Mouse (Mus musculus): ENCODE data around the gene Rbbp5. TPM values are rescaled to one million over a fixed set of nuclear protein-coding genes. Genes with fewer than 3 reads are reported as not detected.

Gene Rbbp5
- polyA plus RNA-seq, 1 experiment from 2014 or later, result 55.6 TPM

DNA sequence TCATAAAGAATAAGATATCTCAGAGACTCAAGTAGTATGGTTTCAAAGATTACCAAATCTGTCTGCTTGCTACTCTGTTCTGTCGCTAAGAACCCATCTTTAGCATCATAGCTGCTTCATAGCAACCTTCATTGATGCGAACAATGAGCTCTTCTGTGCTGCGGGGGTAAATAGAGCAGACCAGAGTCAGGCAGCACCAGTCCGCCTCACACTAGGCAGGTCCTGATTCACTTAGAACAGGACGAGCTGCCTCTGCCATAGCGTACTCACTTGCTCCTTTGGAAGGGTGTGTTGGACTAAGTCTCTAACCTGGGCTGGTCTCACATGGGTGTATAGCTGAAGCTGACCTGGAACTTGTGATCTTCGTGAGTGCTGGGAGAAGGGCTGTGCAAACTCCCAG is 28.9 kb downstream of the Rbbp5 start, which contains the start of gene Tmem81:
Gene Tmem81, plus strand, starts transcription at position 173 of the 400 bp plus-strand sequence.
- H3K36me3 ChIP-seq (ENCODE audit: poor library complexity, severe bottlenecking), result peaks cover 64% of the 10 kb centered on the region
- no peak within 1 kb of the TSS for H3K27ac ChIP-seq
- ATAC-seq, result no peak
- H3K9me3 ChIP-seq (replicated peaks), result no peaks in the 10 kb centered on the region
- H3K27me3 ChIP-seq, result no peaks in the 10 kb centered on the region
- H3K4me2 ChIP-seq, result no peak within 1 kb of the TSS
- 87% methylated on average over 7 of the region's 7 CpGs for WGBS
- no peaks in the 10 kb centered on the region for H3K4me1 ChIP-seq
- no peak within 1 kb of the TSS for H3K9ac ChIP-seq
- no peak within 1 kb of the TSS for H3K4me3 ChIP-seq

DNA sequence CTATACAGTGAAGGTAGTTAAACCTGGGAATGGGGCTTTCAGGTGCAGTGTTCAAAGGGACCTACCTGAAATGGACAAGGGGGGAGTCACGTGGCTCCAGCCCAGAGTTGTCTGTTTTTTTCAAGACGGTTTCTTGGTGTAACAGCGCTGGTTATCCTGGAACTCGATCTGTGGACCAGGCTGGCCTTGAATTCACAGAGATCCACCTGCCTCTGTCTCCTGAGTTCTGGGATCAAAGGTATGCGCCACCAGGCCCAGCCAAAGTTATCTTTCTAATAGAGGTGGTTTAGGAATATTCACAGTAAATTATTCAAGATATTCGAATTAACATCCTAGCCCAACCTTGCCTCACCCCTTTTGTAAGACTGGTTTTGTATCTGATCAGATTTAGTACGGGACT is 29.5 kb downstream of the Rbbp5 start:
- ATAC-seq, result no peak
- Histone ChIP-seq H3K27me3 (no peaks in the 10 kb centered on the region), H3K9me3 (replicated peaks) (no peaks in the 10 kb centered on the region), H3K4me2 (no peak overlapping the region), H3K4me1 (no peaks in the 10 kb centered on the region), H3K9ac (no peak overlapping the region), H3K36me3 (ENCODE audit: poor library complexity, severe bottlenecking) (peaks cover 58% of the 10 kb centered on the region), H3K4me3 (no peak overlapping the region), H3K27ac (no peak overlapping the region)
- 94% methylated on average over 7 of the region's 7 CpGs for WGBS

DNA sequence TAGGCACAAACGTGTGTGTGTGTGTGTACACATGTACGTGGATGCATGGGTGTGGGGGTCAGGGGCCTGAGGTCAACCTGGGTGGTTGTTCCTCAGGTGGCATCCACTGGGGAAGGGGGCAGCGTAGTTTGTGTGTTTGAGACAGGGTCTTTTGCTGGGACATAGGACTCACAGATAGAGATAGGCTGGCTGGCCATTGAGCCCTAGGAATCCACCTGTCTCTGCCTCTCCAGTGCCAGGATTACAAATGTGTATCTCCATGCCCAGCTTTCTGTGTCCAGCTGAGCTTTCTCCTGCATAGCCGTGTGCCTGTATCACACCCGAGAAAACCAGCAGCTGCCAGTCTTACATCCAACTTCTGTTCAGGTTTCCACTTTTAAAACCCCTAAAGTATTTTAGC is 32.6 kb downstream of the Rbbp5 start:
- no peaks in the 10 kb centered on the region for H3K27me3 ChIP-seq
- no peaks in the 10 kb centered on the region for H3K4me1 ChIP-seq
- H3K4me3 ChIP-seq, result no peak overlapping the region
- peaks cover 42% of the 10 kb centered on the region for H3K36me3 ChIP-seq (ENCODE audit: poor library complexity, severe bottlenecking)
- H3K4me2 ChIP-seq, result no peak overlapping the region
- ATAC-seq, result no peak
- no peak overlapping the region for H3K27ac ChIP-seq
- H3K9ac ChIP-seq, result no peak overlapping the region
- 92% methylated on average over 5 of the region's 5 CpGs for WGBS
- no peaks in the 10 kb centered on the region for H3K9me3 ChIP-seq (replicated peaks)

DNA sequence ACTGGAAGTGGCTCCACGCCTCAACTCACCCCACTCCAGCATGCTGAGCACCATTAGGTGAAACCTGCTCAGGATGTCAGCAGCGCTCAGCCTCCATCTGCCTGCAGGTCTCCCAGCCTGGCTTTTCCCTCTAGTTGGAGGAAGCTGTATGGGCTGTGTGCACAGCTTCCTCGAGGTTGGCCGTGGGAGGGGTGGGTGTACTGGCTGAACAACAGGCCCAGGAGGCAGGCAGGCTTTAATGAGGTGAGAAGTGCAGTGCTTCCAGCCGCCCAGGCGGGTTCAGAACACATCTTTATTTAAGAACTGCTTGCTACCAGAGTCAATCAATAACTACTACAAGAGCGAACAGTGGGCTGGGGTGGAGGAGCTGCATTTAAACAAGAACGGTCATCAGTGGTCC is 34.4 kb downstream of the Rbbp5 start:
- ATAC-seq, result peak; percentile 11; the same call in 1 of the 2 replicates
- Histone ChIP-seq H3K9ac (no peak overlapping the region), H3K9me3 (replicated peaks) (no peaks in the 10 kb centered on the region), H3K4me2 (no peak overlapping the region), H3K27me3 (no peaks in the 10 kb centered on the region), H3K36me3 (ENCODE audit: poor library complexity, severe bottlenecking) (peaks cover 43% of the 10 kb centered on the region), H3K4me1 (no peaks in the 10 kb centered on the region), H3K27ac (no peak overlapping the region), H3K4me3 (no peak overlapping the region)
- 56% methylated on average over 8 of the region's 8 CpGs for WGBS

DNA sequence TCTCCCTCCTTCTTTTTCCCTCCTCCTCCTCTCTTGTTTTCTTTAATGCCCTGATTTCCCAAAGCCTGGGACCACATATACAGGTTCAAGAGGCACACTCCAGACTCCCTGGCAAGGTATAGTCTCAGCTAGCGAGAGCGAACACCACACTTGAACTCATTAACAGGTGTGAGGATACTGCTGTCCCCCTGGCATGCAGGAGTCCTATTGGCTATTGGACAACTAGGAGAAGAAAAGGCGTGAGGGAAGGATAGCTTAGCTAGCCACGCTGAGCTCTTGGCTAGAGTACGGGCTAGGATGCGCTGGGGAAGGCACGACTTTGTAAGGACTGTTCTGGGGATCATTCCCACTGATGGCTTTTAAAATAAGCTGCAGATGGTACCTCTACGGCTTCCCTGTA is 34.9 kb downstream of the Rbbp5 start:
- H3K9me3 ChIP-seq (replicated peaks), result no peaks in the 10 kb centered on the region
- no peak overlapping the region for H3K27ac ChIP-seq
- H3K27me3 ChIP-seq, result no peaks in the 10 kb centered on the region; the same call in 1 of the 2 replicates
- 75% methylated on average over 8 of the region's 8 CpGs for WGBS
- H3K9ac ChIP-seq, result no peak overlapping the region
- H3K36me3 ChIP-seq (ENCODE audit: poor library complexity, severe bottlenecking), result peaks cover 43% of the 10 kb centered on the region
- no peak overlapping the region for H3K4me3 ChIP-seq
- no peak overlapping the region for H3K4me2 ChIP-seq
- no peak for ATAC-seq
- H3K4me1 ChIP-seq, result no peaks in the 10 kb centered on the region

DNA sequence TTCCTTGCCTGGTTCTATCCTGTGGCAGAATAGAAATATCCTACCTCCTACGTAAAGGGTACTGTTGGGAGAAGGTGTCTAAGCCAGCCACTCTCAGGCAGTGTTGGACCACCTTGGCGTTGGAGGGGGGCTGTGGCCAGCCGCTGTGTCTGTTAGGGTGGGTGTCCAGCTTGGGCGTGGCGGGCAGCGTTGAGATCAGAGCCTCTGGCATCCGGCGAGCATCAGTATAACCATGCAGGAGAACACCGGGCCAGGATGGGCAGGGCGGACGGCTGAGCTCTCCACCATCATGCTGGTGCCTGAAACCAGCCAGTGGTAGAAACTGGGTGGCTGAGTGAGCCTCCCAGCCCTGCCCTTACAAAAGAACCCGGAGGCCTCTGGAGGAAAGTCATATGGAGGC is 38.2 kb downstream of the Rbbp5 start:
- ATAC-seq, result no peak
- Histone ChIP-seq H3K4me3 (no peak overlapping the region), H3K9me3 (replicated peaks) (no peaks in the 10 kb centered on the region), H3K9ac (no peak overlapping the region), H3K4me1 (no peaks in the 10 kb centered on the region), H3K27me3 (no peaks in the 10 kb centered on the region; the same call in 1 of the 2 replicates), H3K36me3 (ENCODE audit: poor library complexity, severe bottlenecking) (peaks cover 53% of the 10 kb centered on the region), H3K4me2 (no peak overlapping the region), H3K27ac (no peak overlapping the region)
- WGBS, result 94% methylated on average over 12 of the region's 12 CpGs

DNA sequence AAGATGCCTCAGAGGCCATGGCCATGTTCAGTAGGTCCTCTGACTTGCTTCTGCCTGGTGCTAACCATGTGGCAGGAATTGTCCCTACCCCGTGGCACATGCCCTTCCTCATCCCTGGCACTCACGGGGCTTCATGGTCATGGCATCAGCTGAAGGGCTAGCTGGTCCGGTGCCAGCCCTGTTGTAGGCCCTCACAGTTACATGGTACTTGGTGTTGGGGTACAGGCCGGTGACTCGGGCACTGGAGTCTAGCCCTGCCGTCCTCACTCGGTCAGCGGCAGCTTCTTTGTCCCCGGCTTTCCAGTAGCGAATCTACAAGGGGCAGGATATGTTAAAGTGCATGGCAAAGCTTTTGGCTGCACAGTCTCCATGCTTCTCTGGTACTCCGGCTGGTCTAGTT is 39.6 kb downstream of the Rbbp5 start:
- Histone ChIP-seq H3K9ac (no peak overlapping the region), H3K4me3 (no peak overlapping the region), H3K4me2 (no peak overlapping the region), H3K27me3 (no peaks in the 10 kb centered on the region; the same call in 1 of the 2 replicates), H3K4me1 (no peaks in the 10 kb centered on the region), H3K27ac (no peak overlapping the region), H3K36me3 (ENCODE audit: poor library complexity, severe bottlenecking) (peaks cover 55% of the 10 kb centered on the region), H3K9me3 (replicated peaks) (no peaks in the 10 kb centered on the region)
- no peak for ATAC-seq
- 92% methylated on average over 11 of the region's 11 CpGs for WGBS

DNA sequence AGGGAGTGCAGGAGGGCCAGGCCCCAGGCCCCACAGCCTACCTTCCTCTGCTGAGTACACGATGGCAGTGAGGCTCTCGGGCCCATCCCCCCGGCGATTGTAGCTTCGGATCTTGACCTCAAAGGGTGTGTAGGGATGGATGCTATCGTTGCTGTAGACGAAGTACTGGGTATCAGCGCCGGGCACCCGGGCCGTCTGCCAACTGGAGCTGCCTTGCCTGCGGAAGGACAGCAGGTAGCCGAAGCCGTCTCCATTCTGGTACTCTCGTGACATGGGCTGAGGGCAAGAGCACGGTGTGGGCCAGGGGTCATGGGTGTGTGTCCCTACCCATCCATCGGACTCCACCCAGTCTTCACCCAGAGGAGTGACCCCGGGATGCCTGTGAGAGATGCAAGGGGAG is 41.5 kb downstream of the Rbbp5 start:
- 90% methylated on average over 18 of the region's 18 CpGs for WGBS

DNA sequence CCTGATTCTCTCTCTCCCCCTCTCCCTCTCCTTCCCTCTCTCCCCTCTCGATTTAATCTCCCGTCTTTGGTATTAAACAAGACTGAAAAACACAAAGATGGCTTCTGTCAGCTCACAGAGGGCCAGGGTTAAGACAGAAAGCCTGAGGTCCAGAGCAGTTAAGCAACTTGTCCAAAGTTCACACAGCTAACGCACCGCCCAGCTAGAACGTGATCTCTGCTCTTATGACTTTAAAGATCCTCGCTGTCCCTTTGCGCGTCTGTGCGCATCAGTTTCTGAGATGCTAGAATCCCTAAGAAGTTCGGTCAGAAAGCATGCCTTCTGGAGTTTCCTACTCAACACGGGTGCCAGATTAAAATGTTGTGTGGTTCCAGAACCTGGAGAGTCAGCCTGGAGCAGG is 42.6 kb downstream of the Rbbp5 start:
- Histone ChIP-seq H3K27me3 (no peaks in the 10 kb centered on the region; the same call in 1 of the 2 replicates), H3K9me3 (replicated peaks) (no peaks in the 10 kb centered on the region), H3K36me3 (ENCODE audit: poor library complexity, severe bottlenecking) (peaks cover 59% of the 10 kb centered on the region), H3K4me3 (no peak overlapping the region), H3K27ac (no peak overlapping the region), H3K9ac (no peak overlapping the region), H3K4me2 (no peak overlapping the region), H3K4me1 (no peaks in the 10 kb centered on the region)
- WGBS, result 86% methylated on average over 11 of the region's 11 CpGs
- ATAC-seq, result no peak

More for the DNA sequence above, 41.5 kb downstream of the Rbbp5 start:
- Histone ChIP-seq H3K4me1 (no peaks in the 10 kb centered on the region), H3K4me3 (no peak overlapping the region), H3K27me3 (no peaks in the 10 kb centered on the region; the same call in 1 of the 2 replicates), H3K9me3 (replicated peaks) (no peaks in the 10 kb centered on the region), H3K36me3 (ENCODE audit: poor library complexity, severe bottlenecking) (peaks cover 68% of the 10 kb centered on the region), H3K4me2 (no peak overlapping the region), H3K27ac (no peak overlapping the region), H3K9ac (no peak overlapping the region)
- ATAC-seq, result no peak

DNA sequence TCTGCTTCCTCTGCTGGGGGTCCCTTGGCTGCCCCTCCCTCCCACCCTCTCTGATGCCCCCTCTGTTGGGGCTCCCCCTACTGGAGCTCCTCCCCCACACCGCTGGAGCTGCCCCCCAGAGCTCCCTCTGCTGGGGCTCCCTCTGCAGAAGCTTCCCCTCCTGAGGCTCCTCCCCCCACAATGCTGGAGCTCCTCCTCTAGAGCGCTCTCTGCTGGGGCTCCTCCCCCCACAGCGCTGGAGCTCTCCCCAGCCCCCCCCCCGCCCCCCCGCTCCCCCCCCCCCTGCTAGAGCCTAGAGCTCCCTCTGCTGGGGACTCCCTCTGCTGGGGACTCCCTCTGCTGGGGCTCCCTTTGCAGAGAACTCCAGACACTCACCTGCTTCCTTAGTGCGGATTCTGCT is 43.6 kb downstream of the Rbbp5 start:
- Histone ChIP-seq H3K4me3 (no peak overlapping the region), H3K4me2 (no peak overlapping the region), H3K4me1 (peaks cover 6% of the 10 kb centered on the region), H3K36me3 (ENCODE audit: poor library complexity, severe bottlenecking) (peaks cover 54% of the 10 kb centered on the region), H3K9ac (no peak overlapping the region), H3K27ac (no peak overlapping the region), H3K9me3 (replicated peaks) (no peaks in the 10 kb centered on the region), H3K27me3 (no peaks in the 10 kb centered on the region; the same call in 1 of the 2 replicates)
- no peak for ATAC-seq
- WGBS, result 16% methylated on average over 2 of the region's 6 CpGs

DNA sequence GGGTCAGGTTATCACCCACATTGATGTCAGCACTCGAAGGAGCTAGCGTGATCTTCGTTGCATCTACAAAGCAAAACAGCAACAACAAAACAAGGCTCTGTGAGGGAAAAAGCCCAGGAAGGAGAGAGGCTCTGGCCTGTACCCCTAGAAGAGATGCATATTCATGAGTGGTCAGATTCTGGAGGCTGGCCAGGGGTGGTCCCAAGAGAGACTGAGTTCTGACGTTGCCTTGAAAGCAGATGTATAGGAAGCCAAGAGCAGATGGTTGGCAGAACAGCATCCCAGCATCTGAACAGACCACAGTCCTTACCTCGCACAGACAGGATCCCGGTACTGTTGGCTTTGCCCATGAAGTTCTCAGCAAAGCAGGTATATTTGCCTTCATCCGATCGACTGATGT is 45.9 kb downstream of the Rbbp5 start:
- no peaks in the 10 kb centered on the region for H3K27me3 ChIP-seq
- no peak overlapping the region for H3K4me3 ChIP-seq
- 0 out of 2 replicates have a peak overlapping the region, but pooled peaks have one; percentile 8 for H3K9ac ChIP-seq
- no peak overlapping the region for H3K27ac ChIP-seq
- H3K36me3 ChIP-seq (ENCODE audit: poor library complexity, severe bottlenecking), result peaks cover 43% of the 10 kb centered on the region
- H3K9me3 ChIP-seq (replicated peaks), result no peaks in the 10 kb centered on the region
- H3K4me1 ChIP-seq, result peaks cover 18% of the 10 kb centered on the region
- 83% methylated on average over 8 of the region's 8 CpGs for WGBS
- no peak for ATAC-seq
- no peak overlapping the region for H3K4me2 ChIP-seq

DNA sequence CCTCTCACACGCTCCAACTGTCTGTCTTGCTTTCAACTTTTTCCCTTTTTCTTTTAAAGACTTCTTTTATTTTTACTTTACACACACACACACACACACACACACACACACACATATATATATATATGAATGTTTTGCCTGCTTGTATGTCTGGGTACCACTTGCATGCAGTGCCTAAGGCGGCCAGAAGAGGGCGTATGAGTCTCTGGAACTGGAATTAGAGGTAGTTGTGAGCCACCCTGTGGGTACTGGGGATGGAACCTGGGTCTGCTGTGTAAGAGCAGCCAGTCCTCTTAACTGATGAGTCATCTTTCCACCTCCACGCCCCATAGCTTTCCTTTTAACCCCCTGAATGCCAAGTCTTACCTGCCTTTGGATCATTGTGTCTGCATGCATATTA is 46.8 kb downstream of the Rbbp5 start:
- Histone ChIP-seq H3K27me3 (no peaks in the 10 kb centered on the region), H3K4me3 (no peak overlapping the region), H3K9me3 (replicated peaks) (no peaks in the 10 kb centered on the region), H3K36me3 (ENCODE audit: poor library complexity, severe bottlenecking) (peaks cover 42% of the 10 kb centered on the region), H3K9ac (no peak overlapping the region), H3K4me1 (peaks cover 18% of the 10 kb centered on the region), H3K27ac (no peak overlapping the region), H3K4me2 (no peak overlapping the region)
- ATAC-seq, result no peak
- 37% methylated on average over 4 of the region's 4 CpGs for WGBS

DNA sequence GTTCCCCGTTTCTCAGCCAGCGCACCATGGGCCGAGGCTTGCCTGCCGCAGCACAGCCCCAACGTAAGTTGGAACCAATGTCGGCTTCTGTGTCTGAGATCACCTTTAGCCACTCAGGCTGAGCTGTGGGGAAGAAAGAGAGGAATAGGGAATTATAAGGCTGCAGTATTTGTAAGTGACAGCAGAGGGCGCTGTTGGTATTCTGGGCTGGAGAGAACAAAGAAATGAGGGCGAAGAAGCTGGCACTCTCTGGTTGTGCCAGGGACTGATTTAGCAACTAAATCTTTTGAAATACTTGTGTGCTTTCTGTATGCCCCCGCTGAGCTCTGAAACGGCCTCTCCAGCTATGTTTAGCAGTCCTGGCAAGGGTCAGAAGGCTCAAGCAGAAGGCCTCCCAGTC is 48.7 kb downstream of the Rbbp5 start:
- H3K9ac ChIP-seq, result peak overlapping the region; percentile 60
- H3K9me3 ChIP-seq (replicated peaks), result no peaks in the 10 kb centered on the region
- H3K4me1 ChIP-seq, result peaks cover 29% of the 10 kb centered on the region
- peak overlapping the region; percentile 86 for H3K27ac ChIP-seq
- peak overlapping the region; percentile 35 for H3K4me2 ChIP-seq
- no peaks in the 10 kb centered on the region for H3K27me3 ChIP-seq
- H3K4me3 ChIP-seq, result no peak overlapping the region
- H3K36me3 ChIP-seq (ENCODE audit: poor library complexity, severe bottlenecking), result peaks cover 34% of the 10 kb centered on the region; the same call in 1 of the 2 replicates
- 6% methylated on average over 10 of the region's 10 CpGs for WGBS
- ATAC-seq, result peak; percentile 69

Measured in forebrain, embryonic 13.5 days (tissue).